Mouse (Mus musculus) adipocyte (in vitro differentiated cells): Measurements from ENCODE around the gene Fam171a1.
"Not testable (repeated sequence)": the region's sequence is repeated elsewhere in the genome, so short reads cannot be mapped to it uniquely, and the experiment has no call there.

Source experiments
- DNase-seq: peaks from one replicate; pipeline ENCODE4 v3.0.0-alpha.2; 2016; ENCODE audit warnings: low spot score

The Fam171a1 gene

DNA sequence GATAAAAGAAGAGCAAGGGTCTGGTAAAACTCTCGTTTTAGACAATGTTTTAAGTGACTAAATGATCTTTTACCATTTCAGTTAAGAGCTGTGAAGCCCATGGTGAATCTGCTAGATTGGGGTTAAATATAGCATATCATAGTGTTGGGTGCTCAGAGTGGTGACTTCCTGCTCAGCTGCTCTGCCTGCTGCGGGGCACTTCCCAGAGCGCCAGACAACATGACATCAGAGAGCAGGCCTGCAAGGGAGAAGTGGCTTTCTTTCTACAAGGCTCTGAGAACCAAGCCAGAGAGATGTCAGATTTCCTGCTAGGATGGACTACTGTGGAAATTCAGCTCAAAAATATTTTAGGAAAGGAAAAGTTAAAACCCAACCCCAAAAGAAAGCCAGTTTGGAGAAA is 57.8 kb downstream of the Fam171a1 start:
- no peak for DNase-seq

DNA sequence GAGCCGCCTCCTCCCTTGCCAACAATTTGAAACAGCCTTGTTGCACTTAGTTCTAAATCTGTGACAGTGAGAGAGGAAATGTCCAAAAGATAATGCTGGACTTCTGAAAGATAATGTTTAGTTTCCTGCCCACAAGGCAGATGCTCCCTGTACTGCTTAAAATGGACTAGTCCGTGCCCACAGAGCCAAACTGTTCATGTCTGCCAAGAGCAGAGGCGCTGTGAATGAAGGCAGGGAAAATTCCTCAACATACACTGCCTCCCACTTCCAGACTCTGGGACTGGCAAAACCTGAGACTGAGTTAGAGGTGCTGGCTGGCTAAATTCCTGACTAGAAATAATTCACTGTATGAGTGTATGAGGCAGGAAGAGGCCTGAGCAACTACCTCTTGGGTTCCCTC is 58.6 kb downstream of the Fam171a1 start:
- peak; percentile 58 for DNase-seq

DNA sequence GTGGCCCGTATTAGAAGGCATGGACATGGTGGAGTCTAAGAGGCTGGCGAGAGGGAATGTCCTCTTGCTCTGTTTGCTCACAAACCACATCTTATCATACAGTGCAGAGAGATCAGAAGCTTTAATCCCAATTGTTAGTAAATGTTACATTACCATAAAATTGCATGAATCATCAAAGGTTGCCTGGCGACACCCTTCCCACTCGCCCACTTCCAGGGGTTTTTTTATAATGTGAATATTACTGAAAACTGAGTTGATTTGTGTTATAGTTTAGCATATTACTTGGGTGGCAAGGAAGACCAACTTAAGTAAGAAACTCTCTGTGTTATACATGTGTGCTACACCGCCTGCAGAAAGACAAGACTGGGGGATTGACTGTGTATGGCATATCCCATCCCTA is 60.9 kb downstream of the Fam171a1 start:
- DNase-seq, result no peak

DNA sequence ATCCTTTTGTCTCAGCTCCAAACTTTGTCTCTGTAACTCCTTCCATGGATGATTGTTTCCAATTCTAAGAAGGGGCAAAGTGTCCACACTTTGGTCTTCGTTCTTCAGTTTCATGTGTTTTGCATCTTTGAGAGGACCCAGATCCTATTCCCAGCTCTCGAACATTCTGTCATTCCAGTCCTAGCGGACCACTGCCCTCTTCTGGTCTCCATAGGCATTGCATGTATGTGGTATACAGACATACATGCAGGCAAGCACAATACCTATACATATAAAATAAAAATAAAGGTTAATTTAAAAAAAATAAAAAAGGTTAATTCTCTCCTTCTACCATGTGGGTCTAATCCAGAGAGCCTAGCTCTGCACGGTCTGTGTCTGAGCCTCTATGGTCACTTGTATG is 62.0 kb downstream of the Fam171a1 start:
- DNase-seq, result not testable (repeated sequence)

DNA sequence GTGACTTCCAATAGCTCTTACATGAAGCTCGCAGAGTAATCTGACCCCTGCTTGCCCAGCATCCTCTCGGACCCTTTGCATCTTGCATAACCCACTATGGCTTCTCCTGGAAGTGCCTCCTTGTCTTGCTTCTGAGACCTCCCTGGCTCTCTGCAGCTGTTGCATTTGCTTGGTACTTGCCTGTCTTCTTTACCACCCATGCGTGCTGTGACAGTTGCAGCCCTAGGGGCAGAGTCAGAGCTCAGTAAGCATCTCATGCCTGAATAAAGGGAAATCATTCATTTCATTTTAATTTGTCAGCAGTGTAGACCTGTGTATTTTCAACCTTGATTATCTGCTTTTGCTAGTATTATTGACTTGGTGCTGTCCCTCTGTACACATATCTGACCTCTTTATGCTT is 62.7 kb downstream of the Fam171a1 start:
- no peak for DNase-seq

DNA sequence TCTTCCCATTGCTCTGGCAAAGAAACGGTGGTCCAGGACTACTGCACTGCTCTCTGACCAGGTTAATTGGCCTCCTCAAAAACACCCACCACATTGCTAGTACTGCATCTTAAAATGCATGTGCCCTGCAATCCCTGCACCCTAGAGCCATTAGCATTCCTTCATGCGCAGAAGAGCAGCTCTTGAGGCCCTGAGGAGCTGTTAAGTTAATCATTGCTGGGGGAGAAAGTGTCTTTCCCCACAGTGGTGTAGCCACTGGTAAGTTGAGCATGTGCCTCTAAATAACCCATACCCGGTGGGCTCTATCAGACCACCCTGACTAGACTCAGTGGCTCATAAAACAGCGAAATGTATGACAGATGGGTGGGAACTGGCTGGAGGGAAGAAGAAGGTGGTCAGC is 66.5 kb downstream of the Fam171a1 start:
- DNase-seq, result no peak

DNA sequence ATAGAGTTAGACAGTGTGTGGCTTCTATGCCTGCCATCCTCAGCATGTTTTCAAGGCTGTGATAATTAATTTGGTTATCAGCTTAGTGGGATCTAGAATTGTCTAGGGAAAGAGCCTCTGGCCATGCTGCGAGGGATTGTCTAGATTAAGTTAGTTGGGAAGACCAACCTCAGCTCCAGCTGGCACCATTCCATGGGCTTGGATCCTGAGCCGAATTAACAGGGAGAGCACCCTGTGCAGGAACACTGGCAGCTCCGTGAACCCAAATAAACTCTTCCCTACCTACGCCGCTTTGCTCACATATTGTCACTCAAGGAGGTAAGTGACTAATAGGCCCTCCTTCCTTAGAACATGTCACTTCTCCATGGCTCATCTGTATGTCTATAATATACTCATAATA is 69.6 kb downstream of the Fam171a1 start:
- DNase-seq, result peak; percentile 15

DNA sequence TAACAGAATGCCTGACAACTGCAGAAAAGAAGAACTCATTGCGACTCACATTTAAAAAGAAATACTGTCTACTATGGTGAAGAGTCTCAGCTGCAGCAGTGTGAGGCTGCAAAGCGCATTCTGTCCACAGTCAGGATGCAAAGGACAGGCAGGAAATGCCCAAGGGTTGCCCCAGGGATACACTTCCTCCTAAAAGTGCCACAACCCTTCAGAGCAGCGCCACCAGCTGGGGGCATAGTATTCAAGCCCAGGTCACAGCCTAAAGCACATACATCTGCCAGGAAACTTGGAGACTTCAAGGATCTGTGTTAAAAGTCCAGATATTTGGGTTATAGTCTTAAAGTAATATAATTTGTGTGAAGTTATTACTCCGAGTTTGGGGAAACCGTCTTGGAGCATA is 71.3 kb downstream of the Fam171a1 start:
- DNase-seq, result peak; percentile 32

DNA sequence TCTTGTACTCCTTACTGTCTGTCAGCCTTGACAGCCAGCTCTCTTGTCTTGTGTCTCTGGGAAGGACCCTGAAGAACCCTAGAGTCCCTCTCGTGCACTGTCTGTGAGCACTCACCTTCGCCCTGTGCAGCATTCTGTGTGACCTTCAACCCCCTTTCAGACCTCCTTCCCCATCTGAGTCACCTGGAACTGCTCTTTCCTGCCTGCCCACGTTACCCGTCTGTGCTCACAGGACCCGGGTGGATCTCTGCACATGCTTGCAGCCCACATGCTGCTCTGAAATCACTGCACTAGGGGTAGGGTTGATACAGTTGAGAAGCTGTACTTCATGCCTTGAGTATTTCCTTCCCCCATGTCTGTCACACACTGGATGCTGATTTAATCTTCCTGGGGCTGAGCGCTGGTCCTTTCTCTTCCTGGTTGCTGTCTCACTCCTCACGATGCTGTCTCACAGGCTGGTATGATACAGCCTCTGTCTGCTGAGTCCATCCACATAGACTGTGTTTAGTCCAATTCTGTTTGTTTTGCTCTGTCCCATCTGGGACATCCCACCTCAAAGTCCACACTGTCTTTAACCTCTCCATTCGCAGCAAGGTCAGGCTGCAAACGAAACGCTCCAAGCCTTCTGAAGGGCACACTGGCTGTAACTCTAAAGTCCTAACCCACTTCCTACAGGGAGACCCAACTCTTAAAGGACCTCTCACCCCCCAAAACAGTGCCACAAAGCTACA is 74.9 kb downstream of the Fam171a1 start:
- DNase-seq, result no peak

DNA sequence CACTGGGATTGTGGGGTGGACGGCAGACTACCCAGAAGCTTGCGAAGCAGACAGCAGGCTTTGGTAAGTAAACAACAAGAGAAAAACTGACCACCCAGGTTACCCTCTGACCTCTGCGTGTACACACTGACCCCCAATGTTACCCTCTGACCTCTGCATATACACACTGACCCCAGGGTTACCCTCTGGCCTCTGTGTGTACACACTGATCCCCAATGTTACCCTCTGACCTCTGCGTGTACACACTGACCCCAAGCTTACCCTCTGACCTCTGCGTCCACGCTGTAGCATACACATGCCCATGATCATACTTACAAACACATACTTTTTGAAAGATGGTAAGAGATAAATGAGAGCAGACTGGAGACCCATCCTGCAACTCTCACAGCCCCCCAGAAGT is 77.1 kb downstream of the Fam171a1 start:
- DNase-seq, result no peak

DNA sequence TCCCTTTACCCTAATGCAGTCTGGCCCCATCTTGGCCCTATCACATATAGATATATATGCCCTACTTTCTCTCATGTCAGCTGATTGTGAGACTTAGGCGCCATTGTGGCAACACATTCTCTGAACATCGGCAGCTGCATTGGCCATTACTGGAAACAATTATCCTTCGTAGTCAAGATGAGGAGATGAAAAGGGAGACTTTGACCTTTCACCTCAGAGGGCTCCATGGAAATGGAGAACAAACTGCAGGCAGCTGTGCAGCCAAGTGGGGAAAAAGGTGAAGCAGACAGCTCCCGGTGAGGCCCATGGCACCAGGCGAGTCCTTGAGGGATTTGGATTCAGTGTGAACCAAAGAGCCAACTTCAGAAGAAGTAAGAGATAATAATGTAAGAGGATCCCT is 81.5 kb downstream of the Fam171a1 start:
- no peak for DNase-seq

DNA sequence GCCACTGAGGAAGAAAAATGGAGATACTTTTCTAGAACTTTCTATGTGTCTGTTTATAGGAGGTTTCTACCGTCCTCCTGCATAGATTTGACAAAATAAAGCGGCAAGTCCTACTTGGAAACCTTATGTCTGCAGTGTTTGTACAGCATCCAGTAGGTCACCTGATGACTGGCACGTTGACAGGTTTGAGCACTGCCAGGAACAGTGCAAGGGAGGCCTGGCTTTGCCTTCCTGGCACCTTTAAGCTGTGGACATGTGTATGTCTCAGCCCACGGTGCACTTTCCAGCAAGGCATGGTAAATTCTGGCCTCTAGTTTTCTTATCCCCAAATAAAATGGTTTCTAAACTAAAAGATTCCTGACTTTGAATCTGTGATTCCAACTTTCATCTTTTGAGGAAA is 86.4 kb downstream of the Fam171a1 start:
- no peak for DNase-seq

DNA sequence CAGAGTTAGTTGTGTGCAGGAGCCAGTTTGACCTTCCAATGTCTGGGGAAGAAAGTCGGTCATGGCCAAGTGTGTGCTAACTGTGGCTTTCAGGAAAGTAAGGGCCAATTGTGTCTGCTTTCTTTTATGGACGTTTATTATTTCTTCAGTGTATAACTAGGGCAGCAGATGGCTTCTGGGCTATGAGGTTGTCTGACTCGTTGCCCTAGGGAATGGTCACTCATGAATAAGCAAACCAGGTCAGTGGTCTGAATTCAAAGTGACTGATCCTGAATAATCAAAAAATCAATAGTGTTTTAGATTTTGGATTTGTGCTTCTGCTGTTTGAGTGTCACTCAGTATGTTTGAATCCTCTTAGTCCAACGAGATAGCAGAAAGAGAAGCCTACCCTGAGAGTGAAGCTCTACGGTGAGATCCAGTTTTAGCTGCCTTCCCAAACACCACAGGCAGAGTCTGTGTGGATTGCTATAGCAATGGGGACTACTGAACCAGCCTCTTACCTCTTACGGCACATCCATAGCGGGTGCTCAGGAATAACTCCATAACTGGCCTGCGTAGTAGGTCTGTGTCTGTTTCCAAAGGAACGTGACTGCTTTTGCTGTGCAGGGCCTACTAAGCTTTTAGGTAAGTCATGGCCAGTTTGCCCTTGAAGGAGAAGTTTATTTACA is 93.1 kb downstream of the Fam171a1 start:
- DNase-seq, result no peak

DNA sequence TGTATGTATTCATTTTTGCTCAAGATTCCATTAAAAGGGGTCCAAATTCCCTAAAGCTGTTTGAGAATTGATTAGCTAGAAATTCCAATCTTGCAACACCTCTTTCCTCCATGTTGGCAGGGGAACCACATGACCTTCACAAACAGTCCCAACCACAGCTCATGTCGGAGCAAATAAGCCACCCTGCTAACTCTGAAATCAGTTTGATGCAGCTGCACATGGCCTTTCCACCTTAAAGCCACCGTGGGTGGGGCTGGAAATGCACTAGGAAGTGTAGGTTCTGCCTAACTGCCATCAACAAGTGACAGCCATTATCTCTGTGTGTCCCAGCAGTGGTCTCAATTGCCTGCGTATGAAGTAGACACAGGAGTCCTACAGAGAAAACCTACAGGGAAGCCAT is 101.5 kb downstream of the Fam171a1 start:
- DNase-seq, result no peak

DNA sequence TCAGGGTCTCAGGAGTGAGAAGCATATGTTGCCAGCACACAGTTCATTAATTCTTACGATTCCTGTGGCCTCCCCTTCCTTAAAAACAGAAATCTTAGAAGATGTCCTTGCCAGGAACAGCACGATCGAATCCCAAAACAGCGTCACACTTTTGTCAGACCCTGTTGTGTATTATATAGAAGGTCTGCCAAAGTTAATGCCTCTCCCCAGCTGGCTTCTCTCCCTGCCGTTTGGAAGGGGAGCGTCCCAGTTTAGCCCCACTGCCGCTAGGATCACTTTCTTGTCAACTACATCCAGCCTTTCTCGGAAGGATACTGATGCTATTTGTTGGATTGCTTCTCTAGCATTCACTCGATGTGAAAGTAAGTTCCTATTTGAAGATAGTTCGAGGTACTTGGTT is 102.6 kb downstream of the Fam171a1 start:
- no peak for DNase-seq

DNA sequence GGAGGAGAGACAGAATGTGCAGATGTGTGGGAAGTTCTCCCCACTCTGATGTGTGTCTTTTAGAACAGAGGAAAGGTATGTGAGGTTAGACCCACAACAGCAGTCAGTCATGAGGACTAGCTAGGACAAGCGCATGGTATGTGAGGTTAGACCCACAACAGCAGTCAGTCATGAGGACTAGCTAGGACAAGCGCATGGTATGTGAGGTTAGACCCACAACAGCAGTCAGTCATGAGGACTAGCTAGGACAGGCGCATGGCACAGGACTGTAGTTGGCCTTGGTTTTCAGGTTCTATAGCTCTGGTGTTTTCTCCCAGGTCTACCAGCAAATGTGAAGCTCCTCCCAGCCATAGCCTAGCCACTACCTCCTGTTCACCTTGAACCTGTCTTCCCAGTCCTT is 103.6 kb downstream of the Fam171a1 start:
- DNase-seq, result not testable (repeated sequence)

DNA sequence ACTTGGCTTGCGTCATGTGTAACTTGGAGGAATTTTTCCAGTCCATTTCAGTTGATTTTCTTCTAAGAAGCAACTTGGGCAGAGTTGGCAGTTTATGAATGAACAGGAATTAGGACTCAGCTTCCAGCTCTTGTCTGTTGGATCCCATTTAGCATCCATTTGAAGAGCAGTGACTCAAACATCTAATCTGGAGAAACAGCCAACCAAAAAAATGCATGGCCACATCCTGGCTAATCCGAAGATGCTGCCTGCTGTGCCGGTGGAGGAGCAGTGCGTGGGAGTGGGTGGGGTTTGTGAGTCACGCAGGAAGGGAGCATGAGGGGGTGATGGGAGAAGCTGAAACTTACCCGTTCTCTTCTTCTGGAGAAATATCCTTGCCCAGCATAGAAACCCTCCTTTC is 104.2 kb downstream of the Fam171a1 start:
- peak; percentile 6 for DNase-seq

DNA sequence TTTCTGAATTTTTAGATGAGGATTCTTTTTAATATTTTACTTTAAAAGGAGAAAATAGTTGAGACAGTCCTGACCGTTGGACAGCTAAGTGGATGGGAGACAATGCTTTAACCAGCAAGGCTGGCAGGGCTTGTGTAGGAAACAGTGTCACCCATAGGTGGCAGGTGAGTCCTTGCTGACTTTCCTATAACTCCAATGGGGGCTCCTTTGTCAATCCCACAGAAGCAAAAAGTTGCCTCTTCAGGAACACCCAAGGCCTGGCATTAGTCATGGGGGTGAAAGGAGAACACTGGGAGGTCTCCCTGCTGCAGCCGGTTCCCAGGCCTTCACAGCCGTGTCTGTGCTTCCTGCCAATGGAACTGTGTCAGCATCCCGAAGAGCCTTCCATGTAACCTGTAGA is 114.5 kb downstream of the Fam171a1 start:
- peak; percentile 15 for DNase-seq

DNA sequence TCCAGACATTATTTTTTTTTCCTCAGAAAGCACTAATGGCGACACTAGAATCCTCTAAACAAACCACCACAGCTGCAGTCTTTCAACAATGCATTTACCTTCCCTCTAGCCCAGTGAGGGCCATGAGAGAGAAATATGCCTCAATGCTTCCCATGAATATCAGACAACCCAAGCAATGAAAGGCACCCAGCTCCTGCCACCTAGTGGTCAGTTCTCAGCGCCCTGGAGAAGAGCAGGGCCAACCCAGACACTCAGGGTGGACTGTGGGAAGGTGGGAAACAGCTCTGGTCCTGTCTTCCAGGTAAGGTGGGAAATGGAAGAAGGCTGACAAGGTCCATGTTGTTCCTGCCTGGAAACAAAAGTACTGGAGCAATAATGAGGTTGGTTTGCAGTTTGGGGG is 115.0 kb downstream of the Fam171a1 start:
- peak; percentile 79 for DNase-seq

DNA sequence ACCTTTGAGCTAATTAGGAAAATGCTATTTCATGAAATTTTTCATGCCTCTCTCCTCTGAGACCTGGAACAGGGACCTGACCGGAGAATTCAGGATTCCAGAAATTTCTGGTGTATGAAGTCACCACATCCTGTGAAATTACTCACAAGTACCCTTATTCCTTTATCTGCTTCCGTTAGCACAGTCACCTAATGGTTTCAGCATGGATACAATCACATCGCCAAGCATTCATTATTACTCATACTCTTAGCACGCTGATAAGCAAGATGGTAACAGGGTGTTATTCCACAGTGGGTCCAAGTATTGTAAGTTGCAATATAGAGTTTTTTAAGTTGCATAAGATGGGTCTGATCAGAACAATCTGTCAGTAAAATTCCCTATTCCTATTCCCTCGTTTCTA is 125.2 kb downstream of the Fam171a1 start:
- no peak for DNase-seq

DNA sequence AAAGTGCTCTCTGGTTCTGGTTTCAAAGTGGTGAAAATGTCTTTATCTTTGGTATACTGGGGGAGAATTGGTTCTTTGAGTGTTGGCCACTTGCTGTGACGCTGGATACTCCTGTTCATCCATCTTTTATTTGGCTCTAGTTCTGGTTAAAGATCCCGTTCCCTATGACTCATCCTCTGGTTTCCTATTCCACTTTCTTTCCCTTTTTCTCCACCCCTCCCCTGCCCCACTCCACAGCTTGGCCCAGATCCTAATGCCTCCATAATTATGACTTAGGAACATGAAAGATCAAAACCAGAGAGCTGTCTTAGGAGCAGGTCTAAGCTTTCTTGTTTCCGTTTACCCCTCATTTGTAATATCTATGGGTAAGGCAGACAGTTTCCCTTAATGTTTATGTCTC is 130.2 kb downstream of the Fam171a1 start:
- DNase-seq, result no peak

DNA sequence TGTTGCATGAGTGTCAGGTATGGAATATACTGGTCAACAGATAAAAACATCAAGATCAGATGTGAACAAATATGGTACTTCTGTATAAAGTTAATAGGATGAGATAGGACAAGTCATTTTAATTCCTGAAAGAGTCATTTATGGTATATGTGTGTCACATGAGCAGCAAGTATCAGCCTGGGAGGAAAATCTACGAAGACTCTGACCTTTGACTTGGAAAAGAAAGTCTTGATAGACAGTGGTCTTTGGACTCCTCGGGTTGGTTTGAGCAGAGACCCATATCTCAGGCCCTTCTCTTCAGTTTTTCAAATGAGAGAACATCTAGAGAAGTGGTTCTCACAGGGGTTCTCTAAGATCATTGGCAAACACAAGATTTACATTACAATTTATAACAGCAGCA is 137.3 kb downstream of the Fam171a1 start:
- DNase-seq, result no peak

DNA sequence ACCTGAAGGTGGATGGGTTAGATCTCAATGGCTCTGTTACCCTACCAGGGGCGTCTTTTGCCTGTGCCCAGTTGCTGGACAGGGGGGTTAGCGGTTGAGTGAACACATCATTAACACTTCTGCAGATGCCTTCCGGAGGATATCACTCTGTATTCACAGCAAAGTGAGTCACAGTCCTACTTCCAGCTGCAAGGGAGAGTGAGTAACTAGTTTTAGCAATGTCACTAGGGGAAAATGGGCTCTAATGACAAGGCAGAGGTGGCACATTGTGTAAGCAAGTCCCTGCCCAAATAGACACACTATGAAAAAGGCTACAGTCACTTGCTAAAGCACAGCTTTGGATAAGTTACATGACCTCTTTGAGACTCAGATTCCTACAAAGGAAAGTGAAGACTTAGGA is 152.4 kb downstream of the Fam171a1 start:
- no peak for DNase-seq

DNA sequence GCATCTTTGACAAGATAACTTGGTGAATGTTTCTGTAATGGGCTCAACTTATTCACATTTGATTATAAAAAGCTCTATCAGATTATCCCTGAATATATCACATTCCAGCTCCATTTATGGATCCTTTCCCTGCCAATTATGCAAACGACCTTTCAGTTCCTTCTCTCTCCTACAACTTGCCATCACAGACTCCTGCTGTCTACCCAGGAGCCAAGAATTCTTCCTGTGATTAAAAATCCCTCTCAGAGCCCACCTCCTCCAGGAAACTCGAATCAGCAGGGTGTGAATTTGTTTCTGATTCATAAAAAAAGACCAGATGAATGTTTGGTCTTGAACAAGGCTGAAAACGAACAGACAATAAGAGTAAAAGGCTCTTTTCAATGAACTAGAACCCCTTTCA is 153.9 kb downstream of the Fam171a1 start:
- no peak for DNase-seq
